Mouse (Mus musculus): ENCODE measurements around the gene Rpl22. TPM values are rescaled to one million over a fixed set of nuclear protein-coding genes. Genes with fewer than 3 reads are reported as not detected.

Gene Rpl22
- total and polyA plus RNA-seq, 2 experiments = 22.2 to 199 TPM

GRCm38 (mm10) chr4:152340584-152341284 is 15.2 kb downstream of the Rpl22 start:
- H3K4me3 ChIP-seq (ENCODE audit: insufficient read depth, low read depth, low read length) = no peak overlapping the region

GRCm38 (mm10) chr4:152343296-152343695 is 17.8 kb downstream of the Rpl22 start:
- Histone ChIP-seq H3K27me3 (ENCODE audit: control insufficient read depth, insufficient read depth, low read length) (peaks cover 9% of the 10 kb centered on the region), H3K4me1 (ENCODE audit: control insufficient read depth, insufficient read depth, low read length) (no peaks in the 10 kb centered on the region), H3K27ac (replicated peaks; ENCODE audit: insufficient read depth, low read depth, low read length) (no peak overlapping the region), H3K79me2 (ENCODE audit: control insufficient read depth, insufficient read depth, low read length) (no peaks in the 10 kb centered on the region), H3K9ac (ENCODE audit: low read depth, low read length) (no peak overlapping the region), H3K36me3 (ENCODE audit: control insufficient read depth, insufficient read depth, low read length) (no peaks in the 10 kb centered on the region), H3K4me3 (ENCODE audit: insufficient read depth, low read depth, low read length) (no peak overlapping the region)
- TF ChIP-seq POLR2A (IDR thresholded peaks at IDR 0.05; ENCODE audit: extremely low read depth, insufficient read depth, low read length) (no peak), CTCF (IDR thresholded peaks at IDR 0.05; ENCODE audit: low read depth, low read length) (peak; percentile 66)
- no peak for DNase-seq (ENCODE audit: extremely low read depth, low read depth, low spot score)
- WGBS = 25% methylated on average over 5 of the region's 5 CpGs

More at GRCm38 (mm10) chr4:152340584-152341284, 15.2 kb downstream of the Rpl22 start:
- Histone ChIP-seq H3K27me3 (ENCODE audit: control insufficient read depth, insufficient read depth, low read length) (peaks cover 11% of the 10 kb centered on the region), H3K27ac (replicated peaks; ENCODE audit: insufficient read depth, low read depth, low read length) (no peak overlapping the region), H3K4me1 (ENCODE audit: control insufficient read depth, insufficient read depth, low read length) (no peaks in the 10 kb centered on the region), H3K36me3 (ENCODE audit: control insufficient read depth, insufficient read depth, low read length) (no peaks in the 10 kb centered on the region), H3K79me2 (ENCODE audit: control insufficient read depth, insufficient read depth, low read length) (no peaks in the 10 kb centered on the region), H3K9ac (ENCODE audit: low read depth, low read length) (no peak overlapping the region)
- no peak for TF ChIP-seq POLR2A (IDR thresholded peaks at IDR 0.05; ENCODE audit: extremely low read depth, insufficient read depth, low read length)
- TF ChIP-seq CTCF (IDR thresholded peaks at IDR 0.05; ENCODE audit: low read depth, low read length) = no peak
- WGBS = 39% methylated on average over 15 of the region's 15 CpGs
- no peak for DNase-seq (ENCODE audit: extremely low read depth, low read depth, low spot score)

- H3K4me3 ChIP-seq (ENCODE audit: insufficient read depth, low read depth, low read length) = no peak overlapping the region
- no peak overlapping the region for H3K27ac ChIP-seq (replicated peaks; ENCODE audit: insufficient read depth, low read depth, low read length)
- 19% methylated on average over 7 of the region's 7 CpGs for WGBS
- no peak for DNase-seq (ENCODE audit: extremely low read depth, low read depth, low spot score)
- no peaks in the 10 kb centered on the region for H3K4me1 ChIP-seq (ENCODE audit: control insufficient read depth, insufficient read depth, low read length)
- H3K27me3 ChIP-seq (ENCODE audit: control insufficient read depth, insufficient read depth, low read length) = no peaks in the 10 kb centered on the region
- H3K79me2 ChIP-seq (ENCODE audit: control insufficient read depth, insufficient read depth, low read length) = no peaks in the 10 kb centered on the region
- H3K36me3 ChIP-seq (ENCODE audit: control insufficient read depth, insufficient read depth, low read length) = no peaks in the 10 kb centered on the region
- TF ChIP-seq CTCF (IDR thresholded peaks at IDR 0.05; ENCODE audit: low read depth, low read length) (no peak), POLR2A (IDR thresholded peaks at IDR 0.05; ENCODE audit: extremely low read depth, insufficient read depth, low read length) (no peak)
- no peak overlapping the region for H3K9ac ChIP-seq (ENCODE audit: low read depth, low read length)
Observed at GRCm38 (mm10) chr4:152344651-152345050, 19.1 kb downstream of the Rpl22 start.

GRCm38 (mm10) chr4:152345120-152345889 is 19.8 kb downstream of the Rpl22 start:
- TF ChIP-seq POLR2A (IDR thresholded peaks at IDR 0.05; ENCODE audit: extremely low read depth, insufficient read depth, low read length) (no peak), CTCF (IDR thresholded peaks at IDR 0.05; ENCODE audit: low read depth, low read length) (no peak)
- DNase-seq (ENCODE audit: extremely low read depth, low read depth, low spot score) = no peak
- H3K36me3 ChIP-seq (ENCODE audit: control insufficient read depth, insufficient read depth, low read length) = no peaks in the 10 kb centered on the region
- H3K9ac ChIP-seq (ENCODE audit: low read depth, low read length) = no peak overlapping the region
- no peaks in the 10 kb centered on the region for H3K4me1 ChIP-seq (ENCODE audit: control insufficient read depth, insufficient read depth, low read length)
- H3K4me3 ChIP-seq (ENCODE audit: insufficient read depth, low read depth, low read length) = no peak overlapping the region
- no peaks in the 10 kb centered on the region for H3K27me3 ChIP-seq (ENCODE audit: control insufficient read depth, insufficient read depth, low read length)
- H3K79me2 ChIP-seq (ENCODE audit: control insufficient read depth, insufficient read depth, low read length) = no peaks in the 10 kb centered on the region
- WGBS = 20% methylated on average over 7 of the region's 7 CpGs
- H3K27ac ChIP-seq (replicated peaks; ENCODE audit: insufficient read depth, low read depth, low read length) = no peak overlapping the region

GRCm38 (mm10) chr4:152349837-152350381 is 24.4 kb downstream of the Rpl22 start:
- Histone ChIP-seq H3K4me1 (ENCODE audit: control insufficient read depth, insufficient read depth, low read length) (no peaks in the 10 kb centered on the region), H3K79me2 (ENCODE audit: control insufficient read depth, insufficient read depth, low read length) (no peaks in the 10 kb centered on the region), H3K27me3 (ENCODE audit: control insufficient read depth, insufficient read depth, low read length) (no peaks in the 10 kb centered on the region), H3K9ac (ENCODE audit: low read depth, low read length) (no peak overlapping the region), H3K36me3 (ENCODE audit: control insufficient read depth, insufficient read depth, low read length) (no peaks in the 10 kb centered on the region), H3K4me3 (ENCODE audit: insufficient read depth, low read depth, low read length) (no peak overlapping the region), H3K27ac (replicated peaks; ENCODE audit: insufficient read depth, low read depth, low read length) (no peak overlapping the region)
- WGBS = 9% methylated on average over 17 of the region's 17 CpGs
- DNase-seq (ENCODE audit: extremely low read depth, low read depth, low spot score) = no peak
- TF ChIP-seq POLR2A (IDR thresholded peaks at IDR 0.05; ENCODE audit: extremely low read depth, insufficient read depth, low read length) = no peak
- no peak for TF ChIP-seq CTCF (IDR thresholded peaks at IDR 0.05; ENCODE audit: low read depth, low read length)
